In genomic region chr15:77830481-77831137, GRCm38 (mm10) we compare ENCODE assay signal across 10 mouse cellular contexts. TPM values are rescaled to one million over a fixed set of nuclear protein-coding genes. Genes with fewer than 3 reads are reported as not detected.
DNase-seq lines count a peak whose midpoint lies in the region; ATAC-seq and TF ChIP-seq lines count a peak whose summit lies in the region.
"Had no signal": no experiment of that assay in that cellular context is flagged by ENCODE, and none has a peak within 500 bp of the region (broad histone marks: within the 10 kb centered on the region; RNA-seq: fewer than 3 reads in every experiment).

No protein-coding gene starts in this region.

- TF ChIP-seq POLR2A in embryonic fibroblast, embryonic 13.5 days (IDR thresholded peaks at IDR 0.05; ENCODE audit: low read depth, low read length): no peak

- no peaks in the 10 kb centered on the region for H3K27me3 ChIP-seq in embryonic facial prominence, embryonic 12.5 days
- H3K27me3 ChIP-seq in embryonic facial prominence, embryonic 10.5 days (replicated peaks; ENCODE audit: low read depth, poor library complexity, severe bottlenecking): no peaks in the 10 kb centered on the region
- H3K27me3 ChIP-seq in liver, embryonic 11.5 days (replicated peaks; ENCODE audit: control insufficient read depth, insufficient read depth, low read length): no peaks in the 10 kb centered on the region
- H3K27me3 ChIP-seq: hindbrain, embryonic 15.5 days had no signal

- peaks cover 14% of the 10 kb centered on the region for H3K4me1 ChIP-seq in embryonic facial prominence, embryonic 12.5 days
- peaks cover 57% of the 10 kb centered on the region for H3K4me1 ChIP-seq in embryonic facial prominence, embryonic 10.5 days
- peaks cover 79% of the 10 kb centered on the region for H3K4me1 ChIP-seq in liver, embryonic 11.5 days (replicated peaks; ENCODE audit: control insufficient read depth, insufficient read depth, low read length)
- H3K4me1 ChIP-seq in embryonic fibroblast, embryonic 13.5 days (ENCODE audit: control insufficient read depth, insufficient read depth, low read length): peaks cover 52% of the 10 kb centered on the region

- no peak for DNase-seq in embryonic facial prominence, embryonic 10.5 days (ENCODE audit: low spot score)
- no peak for DNase-seq in liver, embryonic 11.5 days (ENCODE audit: low spot score)
- no peak for DNase-seq in liver
- DNase-seq in naive thymus-derived CD4-positive, alpha-beta T cell, adult 2 months (ENCODE audit: low read depth): peak; percentile 52
- DNase-seq in urinary bladder, postnatal 36 days (ENCODE audit: low spot score in 2 of 2): no peak
- no peak for DNase-seq in retina, postnatal 1 day

- H3K27ac ChIP-seq in embryonic facial prominence, embryonic 12.5 days: peak overlapping the region; percentile 17; the same call in 1 of the 2 replicates
- H3K27ac ChIP-seq in embryonic facial prominence, embryonic 10.5 days (replicated peaks): no peak overlapping the region
- H3K27ac ChIP-seq in liver, embryonic 11.5 days (ENCODE audit: low read depth, low read length): peak overlapping the region; percentile 25; the same call in 1 of the 2 replicates
- 0 out of 2 replicates have a peak overlapping the region, but pooled peaks have one; percentile 7 for H3K27ac ChIP-seq in embryonic fibroblast, embryonic 13.5 days (ENCODE audit: insufficient read depth, low read length)
- H3K27ac ChIP-seq: hindbrain, embryonic 15.5 days had no signal

- no peak for TF ChIP-seq CTCF in embryonic fibroblast, embryonic 13.5 days (IDR thresholded peaks at IDR 0.05; ENCODE audit: borderline replicate concordance, insufficient read depth, low read length)

- no peak overlapping the region for H3K4me3 ChIP-seq in embryonic facial prominence, embryonic 12.5 days
- no peak overlapping the region for H3K4me3 ChIP-seq in embryonic facial prominence, embryonic 10.5 days
- no peak overlapping the region for H3K4me3 ChIP-seq in liver, embryonic 11.5 days (ENCODE audit: low read depth, low read length)
- no peak overlapping the region for H3K4me3 ChIP-seq in embryonic fibroblast, embryonic 13.5 days (ENCODE audit: insufficient read depth, low read length)
- H3K4me3 ChIP-seq: hindbrain, embryonic 15.5 days had no signal

- no peak overlapping the region for H3K4me2 ChIP-seq in embryonic facial prominence, embryonic 12.5 days (replicated peaks)
- H3K4me2 ChIP-seq in liver, embryonic 11.5 days: no peak overlapping the region; the same call in 1 of the 2 replicates
- H3K4me2 ChIP-seq: hindbrain, embryonic 15.5 days; midbrain, embryonic 11.5 days had no signal

- H3K36me3 ChIP-seq in embryonic facial prominence, embryonic 12.5 days: no peaks in the 10 kb centered on the region
- peaks cover 46% of the 10 kb centered on the region for H3K36me3 ChIP-seq in embryonic facial prominence, embryonic 10.5 days (replicated peaks)
- peaks cover 6% of the 10 kb centered on the region; the same call in 1 of the 2 replicates for H3K36me3 ChIP-seq in liver, embryonic 11.5 days (ENCODE audit: control insufficient read depth, insufficient read depth, low read length)
- H3K36me3 ChIP-seq: hindbrain, embryonic 15.5 days had no signal

- no peaks in the 10 kb centered on the region for H3K9me3 ChIP-seq in embryonic facial prominence, embryonic 12.5 days
- H3K9me3 ChIP-seq in embryonic facial prominence, embryonic 10.5 days: no peaks in the 10 kb centered on the region
- no peaks in the 10 kb centered on the region for H3K9me3 ChIP-seq in liver, embryonic 11.5 days (ENCODE audit: control insufficient read depth, low read length)
- H3K9me3 ChIP-seq: hindbrain, embryonic 15.5 days had no signal

- 78% methylated on average over 5 of the region's 5 CpGs for WGBS in embryonic facial prominence, embryonic 12.5 days
- WGBS in embryonic facial prominence, embryonic 10.5 days: 84% methylated on average over 5 of the region's 5 CpGs
- 54% methylated on average over 5 of the region's 5 CpGs for WGBS in liver, embryonic 11.5 days

- ATAC-seq in embryonic facial prominence, embryonic 12.5 days (ENCODE audit: insufficient number of reproducible peaks, insufficient read depth, low FRiP score, low TSS enrichment): no peak
- no peak for ATAC-seq in liver, embryonic 11.5 days (replicated peaks; ENCODE audit: low FRiP score)

- H3K9ac ChIP-seq in embryonic facial prominence, embryonic 12.5 days: no peak overlapping the region
- no peak overlapping the region for H3K9ac ChIP-seq in liver, embryonic 11.5 days (ENCODE audit: low read depth, low read length)
- H3K9ac ChIP-seq: hindbrain, embryonic 15.5 days had no signal

RNA-seq across cellular contexts. Expression of gene Myh9, which starts 11.4 kb away (rescaled TPM):
- 37.3 and 37.9 TPM in 2 replicates for polyA plus RNA-seq in embryonic facial prominence, embryonic 12.5 days (2016; fragmentation: Nextera tagmentation; extraction: Ambion mirVana)
- 45.7 and 46.9 TPM in 2 replicates for polyA plus RNA-seq in embryonic facial prominence, embryonic 10.5 days (2016; fragmentation: Nextera tagmentation; extraction: Ambion mirVana)
- polyA plus RNA-seq in liver, embryonic 11.5 days (2014; fragmentation: Nextera tagmentation; extraction: Ambion mirVana): 49.8 and 53.0 TPM in 2 replicates
- polyA plus RNA-seq in embryonic fibroblast, embryonic 13.5 days (2011; ENCODE audit: insufficient read length, low read depth, missing spikeins): 718 and 1,071 TPM in 2 replicates

Comparison
In these comparisons a context has a peak if more than half of its experiments do, and no peak if none do; other contexts are left out.
1. RNA of gene Myh9, which starts 11.4 kb away (polyA plus RNA-seq): 718 to 1,071 TPM in embryonic fibroblast, embryonic 13.5 days; 49.8 to 53.0 TPM in liver, embryonic 11.5 days, 45.7 to 46.9 TPM in embryonic facial prominence, embryonic 10.5 days and 37.3 to 37.9 TPM in embryonic facial prominence, embryonic 12.5 days; every median in the first group is over 10 times any median in the second.